Mouse (Mus musculus): Measurements from ENCODE around the gene Ddx5. TPM values are rescaled to one million over a fixed set of nuclear protein-coding genes. Genes with fewer than 3 reads are reported as not detected.
"Not testable (repeated sequence)": the region's sequence is repeated elsewhere in the genome, so short reads cannot be mapped to it uniquely, and the experiment has no call there.

The Ddx5 gene
- polyA plus RNA-seq, 1 experiment from 2014 or later, result 243 TPM

DNA sequence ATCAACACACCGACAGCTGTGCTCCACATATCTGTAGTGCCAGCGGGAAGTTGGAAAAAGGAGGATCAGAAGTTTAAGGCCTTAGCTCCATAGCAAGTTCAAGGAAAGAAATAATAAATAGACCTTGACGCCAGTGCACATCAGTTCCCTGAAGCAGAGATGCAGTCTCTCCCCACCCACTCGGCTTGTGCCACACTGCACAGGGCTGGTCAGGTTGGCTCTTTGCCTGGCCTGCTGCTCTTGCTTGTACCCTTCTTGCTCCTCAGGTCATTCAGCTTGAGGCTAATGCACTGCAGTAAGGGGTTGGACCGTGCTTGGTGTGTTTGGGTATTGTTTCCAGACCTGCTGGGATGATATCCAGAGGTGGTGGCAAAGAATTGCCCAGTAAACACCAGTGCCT, 28.5 kb downstream of the Ddx5 start:
- Histone ChIP-seq H3K27ac (ENCODE audit: poor library complexity, severe bottlenecking) (peak overlapping the region; percentile 96), H3K9me3 (replicated peaks) (no peaks in the 10 kb centered on the region), H3K4me3 (no peak overlapping the region), H3K36me3 (peaks cover 6% of the 10 kb centered on the region; the same call in 1 of the 2 replicates), H3K9ac (no peak overlapping the region), H3K4me1 (replicated peaks) (peaks cover 45% of the 10 kb centered on the region), H3K4me2 (no peak overlapping the region), H3K27me3 (replicated peaks) (no peaks in the 10 kb centered on the region)
- no peak for ATAC-seq (ENCODE audit: insufficient number of reproducible peaks, low FRiP score)
- WGBS, result 87% methylated on average over 5 of the region's 5 CpGs

DNA sequence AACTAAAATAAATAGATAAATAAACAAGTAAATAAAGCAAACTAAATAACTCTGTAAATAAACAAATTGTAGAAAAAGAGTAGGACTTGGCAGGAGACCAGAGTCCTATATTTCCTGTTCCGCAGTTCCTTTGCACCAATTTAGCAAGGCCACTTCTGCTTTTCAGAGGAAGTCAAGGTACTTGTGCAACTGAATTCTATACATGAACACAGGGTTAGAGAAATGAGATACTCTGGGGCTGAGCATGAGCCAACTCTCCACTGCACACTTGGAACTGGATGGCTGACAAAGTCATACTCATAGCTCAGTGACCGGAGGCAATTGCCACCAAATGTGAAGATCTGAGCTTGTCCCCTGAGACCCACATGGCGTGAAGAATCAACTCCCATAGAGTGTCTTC, 30.0 kb downstream of the Ddx5 start:
- WGBS, result 92% methylated on average over 3 of the region's 3 CpGs
- H3K9ac ChIP-seq, result no peak overlapping the region
- H3K4me1 ChIP-seq (replicated peaks), result peaks cover 40% of the 10 kb centered on the region
- H3K9me3 ChIP-seq (replicated peaks), result no peaks in the 10 kb centered on the region
- no peaks in the 10 kb centered on the region for H3K27me3 ChIP-seq (replicated peaks)
- no peaks in the 10 kb centered on the region for H3K36me3 ChIP-seq
- ATAC-seq (ENCODE audit: insufficient number of reproducible peaks, low FRiP score), result no peak
- no peak overlapping the region for H3K27ac ChIP-seq (ENCODE audit: poor library complexity, severe bottlenecking)
- no peak overlapping the region for H3K4me3 ChIP-seq
- no peak overlapping the region for H3K4me2 ChIP-seq

GRCm38 (mm10) chr11:106755583-106755982, 33.4 kb downstream of the Ddx5 start:
- Histone ChIP-seq H3K36me3 (no peaks in the 10 kb centered on the region), H3K4me2 (no peak overlapping the region), H3K27me3 (replicated peaks) (no peaks in the 10 kb centered on the region), H3K27ac (ENCODE audit: poor library complexity, severe bottlenecking) (no peak overlapping the region), H3K9me3 (replicated peaks) (no peaks in the 10 kb centered on the region), H3K4me3 (no peak overlapping the region), H3K9ac (no peak overlapping the region), H3K4me1 (replicated peaks) (peaks cover 18% of the 10 kb centered on the region)
- ATAC-seq (ENCODE audit: insufficient number of reproducible peaks, low FRiP score), result no peak
- WGBS, result 24% methylated on average over 5 of the region's 5 CpGs

GRCm38 (mm10) chr11:106753314-106753713, 35.7 kb downstream of the Ddx5 start:
- no peak overlapping the region for H3K9ac ChIP-seq
- no peaks in the 10 kb centered on the region for H3K9me3 ChIP-seq (replicated peaks)
- H3K27ac ChIP-seq (ENCODE audit: poor library complexity, severe bottlenecking), result no peak overlapping the region
- H3K4me3 ChIP-seq, result no peak overlapping the region
- H3K4me2 ChIP-seq, result no peak overlapping the region
- WGBS, result 69% methylated on average over 6 of the region's 6 CpGs
- no peaks in the 10 kb centered on the region for H3K36me3 ChIP-seq
- ATAC-seq (ENCODE audit: insufficient number of reproducible peaks, low FRiP score), result no peak
- H3K4me1 ChIP-seq (replicated peaks), result peaks cover 16% of the 10 kb centered on the region
- H3K27me3 ChIP-seq (replicated peaks), result no peaks in the 10 kb centered on the region

DNA sequence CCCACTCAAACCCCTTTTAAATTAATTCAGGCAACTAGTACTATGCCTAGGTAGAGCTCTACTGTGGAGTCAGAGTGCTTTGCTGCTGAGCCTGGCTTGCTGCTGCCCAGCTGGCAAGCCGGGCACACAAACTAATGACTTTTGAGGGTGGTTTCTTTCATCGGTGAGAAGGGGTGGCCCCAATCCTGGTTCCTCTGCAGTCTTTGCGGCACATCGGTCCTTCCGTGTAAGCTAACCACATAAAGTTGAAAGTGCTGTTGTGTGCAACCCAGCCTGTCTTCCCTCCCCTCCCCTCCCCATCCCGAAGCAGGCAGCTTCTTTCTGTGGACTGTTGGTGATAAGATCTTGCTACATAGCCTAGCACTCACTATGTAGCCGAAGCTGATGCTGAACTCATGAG, 36.9 kb downstream of the Ddx5 start:
- ATAC-seq (ENCODE audit: insufficient number of reproducible peaks, low FRiP score), result no peak

GRCm38 (mm10) chr11:106751039-106752018, 37.7 kb downstream of the Ddx5 start, which contains the start of gene Milr1:
Milr1 (plus strand) TSS chr11:106751226.
- 72% methylated on average over 17 of the region's 17 CpGs for WGBS
- H3K27ac ChIP-seq (ENCODE audit: poor library complexity, severe bottlenecking), result no peak within 1 kb of the TSS
- no peaks in the 10 kb centered on the region for H3K9me3 ChIP-seq (replicated peaks)
- no peak within 1 kb of the TSS for H3K4me3 ChIP-seq
- H3K27me3 ChIP-seq (replicated peaks), result no peaks in the 10 kb centered on the region
- H3K4me1 ChIP-seq (replicated peaks), result peaks cover 9% of the 10 kb centered on the region; the same call in 1 of the 2 replicates
- H3K9ac ChIP-seq, result no peak within 1 kb of the TSS
- H3K4me2 ChIP-seq, result no peak within 1 kb of the TSS
- H3K36me3 ChIP-seq, result no peaks in the 10 kb centered on the region
- ATAC-seq (ENCODE audit: insufficient number of reproducible peaks, low FRiP score), result no peak

More for the DNA sequence above, 36.9 kb downstream of the Ddx5 start:
- Histone ChIP-seq H3K36me3 (no peaks in the 10 kb centered on the region), H3K27ac (ENCODE audit: poor library complexity, severe bottlenecking) (no peak overlapping the region), H3K4me1 (replicated peaks) (peaks cover 9% of the 10 kb centered on the region; the same call in 1 of the 2 replicates), H3K9ac (no peak overlapping the region), H3K9me3 (replicated peaks) (no peaks in the 10 kb centered on the region), H3K4me2 (no peak overlapping the region), H3K27me3 (replicated peaks) (no peaks in the 10 kb centered on the region), H3K4me3 (no peak overlapping the region)
- 65% methylated on average over 7 of the region's 7 CpGs for WGBS

- ATAC-seq (ENCODE audit: insufficient number of reproducible peaks, low FRiP score), result no peak
- Histone ChIP-seq H3K27ac (ENCODE audit: poor library complexity, severe bottlenecking) (no peak within 1 kb of the TSS), H3K27me3 (replicated peaks) (no peaks in the 10 kb centered on the region), H3K4me3 (no peak within 1 kb of the TSS), H3K4me1 (replicated peaks) (peaks cover 9% of the 10 kb centered on the region; the same call in 1 of the 2 replicates), H3K9ac (no peak within 1 kb of the TSS), H3K36me3 (no peaks in the 10 kb centered on the region), H3K9me3 (replicated peaks) (0 out of 2 replicates have a peak, but pooled peaks cover 3% of the 10 kb centered on the region), H3K4me2 (no peak within 1 kb of the TSS)
- WGBS, result 79% methylated on average over 13 of the region's 13 CpGs
Observed at GRCm38 (mm10) chr11:106750121-106750751, 38.7 kb downstream of the Ddx5 start, which contains the start of gene Pecam1. Pecam1 (minus strand) TSS chr11:106750628.

DNA sequence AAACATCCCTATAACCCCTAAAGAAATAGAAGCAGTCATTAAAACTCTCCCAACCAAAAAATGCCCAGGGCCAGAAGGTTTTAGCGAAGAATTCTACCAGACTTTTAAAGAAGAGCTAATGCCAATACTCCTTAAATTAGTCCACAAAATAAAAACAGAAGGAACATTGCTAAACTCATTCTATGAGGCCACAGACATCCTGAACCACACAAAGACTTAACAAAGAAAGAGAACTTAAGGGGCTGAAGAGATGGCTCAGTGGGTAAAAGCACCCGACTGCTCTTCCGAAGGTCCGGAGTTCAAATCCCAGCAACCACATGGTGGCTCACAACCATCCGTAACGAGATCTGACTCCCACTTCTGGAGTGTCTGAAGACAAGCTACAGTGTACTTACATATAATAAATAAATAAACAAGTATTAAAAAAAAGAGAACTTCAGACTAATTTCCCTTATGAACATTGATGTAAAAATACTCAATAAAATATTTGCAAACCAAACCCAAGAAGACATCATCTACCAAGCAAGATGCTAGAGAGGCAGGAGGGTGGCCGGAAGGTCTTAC, 39.3 kb downstream of the Ddx5 start:
- not testable (repeated sequence) for H3K27me3 ChIP-seq (replicated peaks); ATAC-seq (ENCODE audit: insufficient number of reproducible peaks, low FRiP score); H3K9me3 ChIP-seq (replicated peaks); H3K36me3 ChIP-seq; H3K4me1 ChIP-seq (replicated peaks); H3K27ac ChIP-seq (ENCODE audit: poor library complexity, severe bottlenecking); H3K4me3 ChIP-seq; H3K9ac ChIP-seq; H3K4me2 ChIP-seq
- 95% methylated on average over 7 of the region's 7 CpGs for WGBS

DNA sequence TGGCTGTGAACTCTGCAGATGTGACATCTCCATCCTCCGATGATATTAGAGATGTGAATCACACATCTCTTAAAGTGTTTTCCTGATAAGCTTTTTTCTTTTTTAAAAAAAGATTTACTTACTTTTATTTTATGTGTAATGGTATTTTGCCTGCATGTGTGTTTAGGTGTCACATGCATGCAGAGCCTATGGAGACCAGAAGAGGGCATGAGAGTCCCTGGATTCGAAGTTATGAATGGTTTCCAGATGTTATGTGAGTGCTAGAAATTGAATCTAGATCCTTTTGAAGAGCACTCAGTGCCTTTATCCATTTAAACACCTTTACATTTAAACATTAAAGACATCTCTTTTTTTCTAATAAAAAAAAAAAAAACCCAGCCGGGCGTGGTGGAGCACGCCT, 44.0 kb downstream of the Ddx5 start:
- no peaks in the 10 kb centered on the region for H3K4me1 ChIP-seq (replicated peaks)
- no peak overlapping the region for H3K27ac ChIP-seq (ENCODE audit: poor library complexity, severe bottlenecking)
- no peaks in the 10 kb centered on the region for H3K27me3 ChIP-seq (replicated peaks)
- no peak overlapping the region for H3K4me3 ChIP-seq
- ATAC-seq (ENCODE audit: insufficient number of reproducible peaks, low FRiP score), result no peak
- H3K36me3 ChIP-seq, result no peaks in the 10 kb centered on the region
- WGBS, result 87% methylated on average over 5 of the region's 5 CpGs
- no peak overlapping the region for H3K9ac ChIP-seq
- no peak overlapping the region for H3K4me2 ChIP-seq
- H3K9me3 ChIP-seq (replicated peaks), result 0 out of 2 replicates have a peak, but pooled peaks cover 3% of the 10 kb centered on the region

- Histone ChIP-seq H3K9me3 (replicated peaks) (0 out of 2 replicates have a peak, but pooled peaks cover 3% of the 10 kb centered on the region), H3K4me1 (replicated peaks) (peaks cover under 1% of the 10 kb centered on the region; the same call in 1 of the 2 replicates), H3K27me3 (replicated peaks) (no peaks in the 10 kb centered on the region), H3K27ac (ENCODE audit: poor library complexity, severe bottlenecking) (no peak overlapping the region), H3K4me3 (no peak overlapping the region), H3K4me2 (no peak overlapping the region), H3K9ac (no peak overlapping the region), H3K36me3 (no peaks in the 10 kb centered on the region)
- 43% methylated on average over 6 of the region's 6 CpGs for WGBS
- ATAC-seq (ENCODE audit: insufficient number of reproducible peaks, low FRiP score), result no peak
Observed at GRCm38 (mm10) chr11:106742388-106742841, 46.6 kb downstream of the Ddx5 start.

DNA sequence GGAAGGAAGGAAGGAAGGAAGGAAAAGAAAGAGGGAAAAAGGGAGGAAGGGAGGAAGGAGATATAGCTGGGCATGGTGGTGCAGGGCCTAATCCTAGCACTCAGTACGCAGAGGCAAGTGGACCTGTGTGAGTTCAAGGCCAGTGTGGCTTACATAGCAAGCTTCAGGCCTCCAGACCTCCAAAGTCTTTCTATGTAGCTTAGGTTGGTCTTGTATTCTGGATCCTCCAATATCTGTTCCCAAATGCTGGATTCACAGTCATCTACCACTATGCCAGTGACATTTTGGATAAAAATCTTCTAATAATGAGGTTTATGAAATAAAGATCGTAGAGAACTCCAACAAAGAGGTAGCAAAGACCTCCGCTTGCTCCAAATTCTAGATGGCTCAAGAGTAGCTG, 47.2 kb downstream of the Ddx5 start:
- H3K4me3 ChIP-seq, result no peak overlapping the region
- no peak overlapping the region for H3K9ac ChIP-seq
- WGBS, result 86% methylated on average over 3 of the region's 3 CpGs
- no peak overlapping the region for H3K4me2 ChIP-seq
- no peak overlapping the region for H3K27ac ChIP-seq (ENCODE audit: poor library complexity, severe bottlenecking)
- H3K36me3 ChIP-seq, result no peaks in the 10 kb centered on the region
- peaks cover 6% of the 10 kb centered on the region for H3K4me1 ChIP-seq (replicated peaks)
- no peaks in the 10 kb centered on the region for H3K27me3 ChIP-seq (replicated peaks)
- 0 out of 2 replicates have a peak, but pooled peaks cover 3% of the 10 kb centered on the region for H3K9me3 ChIP-seq (replicated peaks)
- no peak for ATAC-seq (ENCODE audit: insufficient number of reproducible peaks, low FRiP score)

All from heart, embryonic 12.5 days (tissue).